Mouse (Mus musculus) liver, embryonic 12.5 days (tissue): ENCODE data around the gene Svip. TPM values are rescaled to one million over a fixed set of nuclear protein-coding genes. Genes with fewer than 3 reads are reported as not detected.

Experiments used
- ATAC-seq: fragments of 200-750 bp; cut with Nextera tagmentation; 2 replicates; pipeline ENCODE4 v1.8.0; 2017; ENCODE audit warnings: moderate number of reproducible peaks, mild to moderate bottlenecking, moderate library complexity
- H3K27ac ChIP-seq: fragments of 300-500 bp; sonication (generic); 2 replicates; pipeline ENCODE4 v1.5.1; 2016; ENCODE audit warnings: mild to moderate bottlenecking
- H3K27me3 ChIP-seq: fragments of 300-500 bp; sonication (generic); replicated peaks from 2 replicates; pipeline ENCODE4 v1.6.1; 2016; ENCODE audit warnings: mild to moderate bottlenecking, moderate library complexity
- H3K36me3 ChIP-seq: fragments of 300-500 bp; sonication (generic); 2 replicates; pipeline ENCODE4 v1.6.1; 2016; ENCODE audit warnings: mild to moderate bottlenecking, moderate library complexity
- H3K4me1 ChIP-seq: fragments of 300-500 bp; sonication (generic); 2 replicates; pipeline ENCODE4 v1.6.1; 2016
- H3K4me2 ChIP-seq: fragments of 300-500 bp; sonication (generic); 2 replicates; pipeline ENCODE4 v1.6.1; 2016; ENCODE audit warnings: mild to moderate bottlenecking, moderate library complexity
- H3K4me3 ChIP-seq: fragments of 300-500 bp; sonication (generic); 2 replicates; pipeline ENCODE4 v1.5.1; 2016; ENCODE audit warnings: mild to moderate bottlenecking, moderate library complexity
- H3K9ac ChIP-seq: fragments of 300-500 bp; sonication (generic); 2 replicates; pipeline ENCODE4 v1.6.1; 2016; ENCODE audit warnings: mild to moderate bottlenecking, moderate library complexity
- H3K9me3 ChIP-seq: fragments of 300-500 bp; sonication (generic); replicated peaks from 2 replicates; pipeline ENCODE4 v1.6.1; 2016; ENCODE audit warnings: mild to moderate bottlenecking, moderate library complexity
- WGBS: fragments of 180-500 bp; shearing (Covaris S2); methylation state at CpG from one replicate; pipeline ENCODE4 v1.1.7; 2016; ENCODE audit not compliant: insufficient replicate concordance; 5-methylcytosine and 5-hydroxymethylcytosine counted together
- polyA plus RNA-seq: library from polyadenylated mRNA; unstranded; fragments of >200 nt; fragmentation: Nextera tagmentation; extraction: Ambion mirVana; gene quantifications from 2 replicates; pipeline ENCODE4 v1.2.1, GENCODE M21; 2016

The Svip gene
- 26.1 and 26.2 TPM in 2 replicates for polyA plus RNA-seq

- Histone ChIP-seq H3K4me3 (peak within 1 kb of the TSS; percentile 77), H3K27ac (peak within 1 kb of the TSS; percentile 91), H3K9ac (peak within 1 kb of the TSS; percentile 82), H3K4me1 (peaks cover 42% of the 10 kb centered on the region), H3K4me2 (peak within 1 kb of the TSS; percentile 76), H3K36me3 (peaks cover 20% of the 10 kb centered on the region), H3K27me3 (0 out of 2 replicates have a peak, but pooled peaks cover 3% of the 10 kb centered on the region), H3K9me3 (no peaks in the 10 kb centered on the region)
- peak; percentile 93 for ATAC-seq
- under 1% methylated on average over 36 of the region's 47 CpGs for WGBS
Observed at GRCm38 (mm10) chr7:52005511-52006295, at the start of gene Svip. Gene Svip, minus strand, starts transcription at chr7:52006018.

- H3K9ac ChIP-seq, result no peak overlapping the region
- H3K36me3 ChIP-seq, result no peaks in the 10 kb centered on the region
- H3K4me2 ChIP-seq, result no peak overlapping the region
- no peaks in the 10 kb centered on the region for H3K4me1 ChIP-seq
- WGBS, result 38% methylated on average over 8 of the region's 8 CpGs
- H3K27ac ChIP-seq, result no peak overlapping the region
- no peak for ATAC-seq
- no peaks in the 10 kb centered on the region for H3K27me3 ChIP-seq
- H3K4me3 ChIP-seq, result no peak overlapping the region
- no peaks in the 10 kb centered on the region for H3K9me3 ChIP-seq
Observed at GRCm38 (mm10) chr7:52037600-52038582, 32.1 kb upstream of the Svip start.

- Histone ChIP-seq H3K27me3 (no peaks in the 10 kb centered on the region), H3K9me3 (no peaks in the 10 kb centered on the region), H3K4me2 (no peak overlapping the region), H3K4me3 (no peak overlapping the region), H3K4me1 (no peaks in the 10 kb centered on the region), H3K9ac (no peak overlapping the region), H3K36me3 (no peaks in the 10 kb centered on the region), H3K27ac (no peak overlapping the region)
- ATAC-seq, result no peak
- 82% methylated on average over 5 of the region's 5 CpGs for WGBS
Observed at GRCm38 (mm10) chr7:52024050-52024626, 18.3 kb upstream of the Svip start.

- no peak overlapping the region for H3K4me2 ChIP-seq
- no peaks in the 10 kb centered on the region for H3K27me3 ChIP-seq
- H3K4me1 ChIP-seq, result no peaks in the 10 kb centered on the region
- H3K36me3 ChIP-seq, result no peaks in the 10 kb centered on the region
- no peaks in the 10 kb centered on the region for H3K9me3 ChIP-seq
- WGBS, result 49% methylated on average over 4 of the region's 4 CpGs
- H3K27ac ChIP-seq, result no peak overlapping the region
- no peak overlapping the region for H3K4me3 ChIP-seq
- H3K9ac ChIP-seq, result no peak overlapping the region
- no peak for ATAC-seq
Observed at GRCm38 (mm10) chr7:52022039-52022438, 16.2 kb upstream of the Svip start.

- H3K9ac ChIP-seq, result no peak within 1 kb of the TSS
- H3K4me3 ChIP-seq, result no peak within 1 kb of the TSS
- WGBS, result 61% methylated on average over 3 of the region's 3 CpGs
- H3K4me2 ChIP-seq, result no peak within 1 kb of the TSS
- 0 out of 2 replicates have a peak, but pooled peaks cover 3% of the 10 kb centered on the region for H3K4me1 ChIP-seq
- H3K27ac ChIP-seq, result no peak within 1 kb of the TSS
- ATAC-seq, result no peak
- H3K36me3 ChIP-seq, result no peaks in the 10 kb centered on the region
- H3K27me3 ChIP-seq, result no peaks in the 10 kb centered on the region
- no peaks in the 10 kb centered on the region for H3K9me3 ChIP-seq
Observed at GRCm38 (mm10) chr7:52015628-52016027, 9.8 kb upstream of the Svip start, which contains the start of gene 1700015G11Rik. Gene 1700015G11Rik, minus strand, starts transcription at chr7:52015728.

- Histone ChIP-seq H3K27ac (no peak overlapping the region), H3K4me1 (0 out of 2 replicates have a peak, but pooled peaks cover 3% of the 10 kb centered on the region), H3K36me3 (no peaks in the 10 kb centered on the region), H3K4me3 (no peak overlapping the region), H3K27me3 (no peaks in the 10 kb centered on the region), H3K9ac (no peak overlapping the region), H3K4me2 (no peak overlapping the region), H3K9me3 (no peaks in the 10 kb centered on the region)
- WGBS, result 58% methylated on average over 1 of the region's 1 CpGs
- no peak for ATAC-seq
Observed at GRCm38 (mm10) chr7:52015180-52015579, 9.4 kb upstream of the Svip start.

GRCm38 (mm10) chr7:52013457-52013856, 7.6 kb upstream of the Svip start:
- H3K9ac ChIP-seq, result no peak overlapping the region
- H3K27me3 ChIP-seq, result 0 out of 2 replicates have a peak, but pooled peaks cover 3% of the 10 kb centered on the region
- 70% methylated on average over 7 of the region's 7 CpGs for WGBS
- H3K27ac ChIP-seq, result no peak overlapping the region
- no peaks in the 10 kb centered on the region for H3K9me3 ChIP-seq
- ATAC-seq, result no peak
- no peak overlapping the region for H3K4me2 ChIP-seq
- H3K4me1 ChIP-seq, result 0 out of 2 replicates have a peak, but pooled peaks cover 3% of the 10 kb centered on the region
- H3K36me3 ChIP-seq, result no peaks in the 10 kb centered on the region
- H3K4me3 ChIP-seq, result no peak overlapping the region

- Histone ChIP-seq H3K27ac (no peak overlapping the region), H3K9ac (no peak overlapping the region), H3K4me3 (no peak overlapping the region), H3K4me1 (peaks cover 34% of the 10 kb centered on the region), H3K4me2 (peak overlapping the region; percentile 25), H3K27me3 (0 out of 2 replicates have a peak, but pooled peaks cover 3% of the 10 kb centered on the region), H3K9me3 (no peaks in the 10 kb centered on the region), H3K36me3 (peaks cover 14% of the 10 kb centered on the region)
- ATAC-seq, result no peak
- WGBS, result 55% methylated on average over 2 of the region's 2 CpGs
Observed at GRCm38 (mm10) chr7:52007138-52007537, 1.3 kb upstream of the Svip start.

- WGBS, result under 1% methylated on average over 9 of the region's 9 CpGs
- Histone ChIP-seq H3K4me2 (peak overlapping the region; percentile 76), H3K9me3 (no peaks in the 10 kb centered on the region), H3K27me3 (0 out of 2 replicates have a peak, but pooled peaks cover 3% of the 10 kb centered on the region), H3K4me1 (peaks cover 38% of the 10 kb centered on the region), H3K4me3 (peak overlapping the region; percentile 77), H3K36me3 (peaks cover 17% of the 10 kb centered on the region), H3K27ac (peak overlapping the region; percentile 91), H3K9ac (peak overlapping the region; percentile 69)
- no peak for ATAC-seq
Observed at GRCm38 (mm10) chr7:52006296-52006630, 445 bp upstream of the Svip start.

GRCm38 (mm10) chr7:51991020-51991419, 14.8 kb downstream of the Svip start:
- 0 out of 2 replicates have a peak overlapping the region, but pooled peaks have one; percentile 16 for H3K4me3 ChIP-seq
- H3K36me3 ChIP-seq, result 0 out of 2 replicates have a peak, but pooled peaks cover 3% of the 10 kb centered on the region
- peak overlapping the region; percentile 66 for H3K4me2 ChIP-seq
- H3K9ac ChIP-seq, result peak overlapping the region; percentile 64
- 29% methylated on average over 3 of the region's 3 CpGs for WGBS
- H3K9me3 ChIP-seq, result no peaks in the 10 kb centered on the region
- ATAC-seq, result peak; percentile 99
- no peaks in the 10 kb centered on the region for H3K27me3 ChIP-seq
- H3K27ac ChIP-seq, result peak overlapping the region; percentile 92
- H3K4me1 ChIP-seq, result peaks cover 62% of the 10 kb centered on the region

- no peak for ATAC-seq
- no peak overlapping the region for H3K27ac ChIP-seq
- peaks cover 69% of the 10 kb centered on the region for H3K4me1 ChIP-seq
- H3K9ac ChIP-seq, result no peak overlapping the region
- no peaks in the 10 kb centered on the region for H3K36me3 ChIP-seq
- WGBS, result 19% methylated on average over 6 of the region's 6 CpGs
- no peak overlapping the region for H3K4me3 ChIP-seq
- no peaks in the 10 kb centered on the region for H3K9me3 ChIP-seq
- no peaks in the 10 kb centered on the region for H3K27me3 ChIP-seq
- no peak overlapping the region for H3K4me2 ChIP-seq
Observed at GRCm38 (mm10) chr7:51986909-51987308, 18.9 kb downstream of the Svip start.
